Mouse (Mus musculus): ENCODE measurements at regions not wholly inside any gene's neighbourhood (a gene's known extent, or its start where the extent isn't known, plus 50 kb on each side); places are given as distances from the start of the nearest gene placed in this dataset.
"Not testable (repeated sequence)": the region's sequence is repeated elsewhere in the genome, so short reads cannot be mapped to it uniquely, and the experiment has no call there.

GRCm38 (mm10) chr11:22573166-22573565 lies 61.3 kb downstream of the Tmem17 start:
- in situ Hi-C loops (cut with MboI, MseI) = no loop called here

- in situ Hi-C loops (cut with MboI, MseI) = no loop called here
Measured at GRCm38 (mm10) chr11:22573802-22574201, 61.9 kb downstream of the Tmem17 start.

DNA sequence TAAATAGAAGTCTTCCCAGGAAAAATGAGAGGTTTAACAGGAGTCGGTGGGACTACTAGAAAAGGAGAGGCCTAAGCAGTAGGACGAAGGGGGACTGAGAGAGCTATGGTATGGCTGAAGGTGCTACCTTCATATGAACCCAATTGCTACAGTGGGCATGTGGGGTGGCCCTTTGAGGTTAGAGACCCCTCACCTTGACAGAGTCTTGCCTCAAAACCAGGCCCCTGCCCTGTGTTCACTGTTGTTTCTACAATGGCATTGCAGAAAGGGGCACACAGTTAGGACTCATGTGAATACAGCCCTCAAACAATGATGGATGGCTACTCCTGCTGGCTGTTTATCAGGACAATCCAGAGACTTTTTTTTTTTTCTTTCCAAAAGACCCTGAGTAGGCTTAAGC lies 62.6 kb downstream of the Tmem17 start:
- in situ Hi-C loops (cut with MboI, MseI) = no loop called here

DNA sequence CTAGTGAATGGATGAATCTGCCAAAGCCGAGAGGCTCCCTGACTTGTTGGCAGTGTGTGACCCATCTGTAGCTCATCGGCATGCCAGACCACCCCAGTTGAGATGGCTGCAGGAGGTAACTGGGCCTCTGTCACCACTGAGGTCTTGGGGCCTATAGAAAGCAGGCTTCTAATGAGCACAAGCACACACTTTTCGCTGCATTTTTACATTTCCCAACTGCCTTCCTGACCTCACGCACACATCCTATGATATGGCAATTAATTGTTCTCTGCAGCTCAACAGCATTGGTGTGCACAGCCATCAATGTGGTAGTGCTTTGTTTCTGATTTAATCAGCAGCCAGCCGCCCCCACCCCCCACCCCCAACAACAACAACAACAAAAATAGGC lies 72.2 kb downstream of the Tmem17 start:
- in situ Hi-C loops (cut with MboI, MseI) = no loop called here

- in situ Hi-C loops (cut with MboI, MseI) = no loop called here
Measured at GRCm38 (mm10) chr11:22584488-22585158, 72.7 kb downstream of the Tmem17 start.

- in situ Hi-C loops (cut with MboI, MseI) = no loop called here
Measured at GRCm38 (mm10) chr11:22587691-22588241, 75.9 kb downstream of the Tmem17 start.

DNA sequence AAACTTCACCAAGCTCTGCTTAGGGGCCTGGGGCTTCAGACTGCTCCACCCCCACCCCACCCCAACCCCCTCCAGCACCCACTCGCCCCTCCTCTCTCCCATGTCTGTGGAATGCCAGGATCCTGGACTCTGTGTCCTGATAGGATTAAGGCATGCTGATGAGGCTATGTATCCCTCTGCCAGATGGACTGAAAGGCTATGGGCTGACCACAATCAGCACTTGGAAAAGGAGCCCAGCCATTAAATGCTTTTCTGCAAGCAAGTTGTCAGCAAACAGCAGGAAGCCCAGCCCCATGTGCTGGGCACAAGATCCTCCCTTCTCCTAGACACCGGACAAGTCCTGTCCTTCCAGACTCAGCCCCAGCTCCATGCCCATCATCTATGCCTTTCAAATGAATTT lies 76.7 kb downstream of the Tmem17 start:
- in situ Hi-C loops (cut with MboI, MseI) = no loop called here

- in situ Hi-C loops (cut with MboI, MseI) = no loop called here
Measured at GRCm38 (mm10) chr11:22589901-22590300, 78.0 kb downstream of the Tmem17 start.

- in situ Hi-C loops (cut with MboI, MseI) = not testable (repeated sequence)
Measured at GRCm38 (mm10) chr11:22591050-22591449, 79.2 kb downstream of the Tmem17 start.

DNA sequence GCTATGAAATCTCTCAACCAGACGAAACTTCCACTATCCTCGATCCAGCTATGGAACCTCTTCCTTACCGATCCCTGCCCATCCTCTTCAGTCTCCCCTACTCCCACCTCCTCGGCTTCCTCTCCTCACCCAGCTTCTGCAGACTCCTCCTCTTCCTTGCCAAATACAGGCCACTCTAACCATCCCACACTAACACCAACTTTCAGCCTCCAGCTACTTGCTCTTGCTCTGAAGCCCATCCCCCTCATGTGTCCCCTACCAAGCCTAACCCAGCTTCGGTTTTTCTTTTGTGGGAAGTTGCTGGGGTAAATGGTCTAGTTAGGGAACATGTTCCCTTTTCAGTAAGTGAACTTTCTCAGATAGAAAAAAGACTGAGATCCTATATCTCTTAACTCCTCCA lies 80.8 kb downstream of the Tmem17 start:
- in situ Hi-C loops (cut with MboI, MseI) = no loop called here

DNA sequence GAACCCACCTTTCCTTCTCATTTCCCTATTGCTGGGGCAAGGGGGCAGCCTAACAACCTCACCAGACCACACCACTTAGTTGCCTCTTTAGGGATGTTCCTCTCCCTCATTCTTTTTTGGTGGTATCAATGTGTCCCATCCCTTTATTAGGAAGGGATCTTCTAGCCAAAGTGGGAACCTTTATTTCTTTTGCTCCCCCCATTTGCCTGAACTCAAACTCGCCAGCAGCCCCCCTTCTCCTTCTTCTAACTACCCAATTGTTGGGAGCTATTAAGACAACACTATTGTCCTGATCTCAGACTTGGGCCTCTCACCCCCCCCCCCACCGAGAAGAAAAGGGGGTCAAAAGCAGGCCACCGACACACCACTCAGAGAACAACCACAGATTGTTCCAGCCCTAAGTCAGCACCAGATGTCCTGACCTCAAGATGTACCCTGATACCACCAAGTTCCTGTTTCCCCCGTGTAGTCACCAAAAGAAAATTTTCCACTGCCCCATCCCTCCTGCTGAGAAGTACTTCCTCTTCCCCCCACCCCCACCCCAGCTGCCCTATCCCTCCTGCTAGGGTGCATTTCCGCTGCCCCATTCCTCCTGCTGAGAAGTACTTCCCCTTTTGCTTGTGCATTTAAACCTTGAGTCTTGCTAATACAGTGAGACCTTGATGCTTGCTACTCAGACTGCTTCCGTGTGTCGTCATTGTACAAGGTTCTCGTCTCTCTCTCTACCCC lies 84.4 kb downstream of the Tmem17 start:
- in situ Hi-C loops (cut with MboI, MseI) = no loop called here

- in situ Hi-C loops (cut with MboI, MseI) = no loop called here
Measured at GRCm38 (mm10) chr11:22596805-22597149, 84.9 kb downstream of the Tmem17 start.

- in situ Hi-C loops (cut with MboI, MseI) = no loop called here
Measured at GRCm38 (mm10) chr11:22600370-22600769, 88.5 kb downstream of the Tmem17 start.

DNA sequence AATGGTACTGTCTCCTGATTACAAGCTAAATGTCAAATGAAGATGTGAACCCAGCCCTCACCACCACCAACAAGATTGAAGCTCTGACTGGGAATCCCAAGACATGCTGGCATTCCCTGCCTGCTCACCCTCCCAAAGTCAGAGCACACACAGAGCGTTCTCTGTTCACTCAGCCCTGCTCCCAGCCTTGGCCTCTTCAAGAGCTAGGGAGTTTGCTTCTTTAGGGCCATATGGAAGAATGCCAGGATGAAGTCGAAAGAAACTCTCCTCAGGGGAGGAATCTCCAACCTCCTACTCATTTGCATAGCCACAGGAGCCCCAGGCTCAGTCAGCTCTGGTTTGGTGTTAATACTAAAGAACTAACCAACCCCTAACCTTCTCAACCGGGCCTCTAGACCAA lies 90.1 kb downstream of the Tmem17 start:
- in situ Hi-C loops (cut with MboI, MseI) = no loop called here

DNA sequence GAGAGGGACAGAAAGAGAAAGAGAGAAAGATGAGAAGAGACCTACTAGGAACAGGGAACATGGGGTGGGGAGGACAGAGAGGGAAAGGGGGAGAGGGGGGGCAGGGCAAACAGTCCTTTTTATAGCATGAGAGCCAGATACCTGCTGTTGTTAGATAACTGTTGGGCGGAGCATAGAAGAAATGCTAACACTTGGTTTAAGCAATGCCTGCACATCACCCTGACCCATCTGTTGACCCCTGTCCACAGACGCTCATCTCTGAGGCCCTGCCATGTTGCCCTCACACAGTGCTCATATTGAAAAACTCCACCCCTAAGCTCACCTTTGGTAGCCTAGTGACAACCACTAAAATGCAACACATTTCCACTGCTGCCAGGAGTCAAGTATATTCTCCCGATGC lies 90.7 kb downstream of the Tmem17 start:
- in situ Hi-C loops (cut with MboI, MseI) = no loop called here

- in situ Hi-C loops (cut with MboI, MseI) = no loop called here
Measured at GRCm38 (mm10) chr11:22603397-22603796, 91.5 kb downstream of the Tmem17 start.

DNA sequence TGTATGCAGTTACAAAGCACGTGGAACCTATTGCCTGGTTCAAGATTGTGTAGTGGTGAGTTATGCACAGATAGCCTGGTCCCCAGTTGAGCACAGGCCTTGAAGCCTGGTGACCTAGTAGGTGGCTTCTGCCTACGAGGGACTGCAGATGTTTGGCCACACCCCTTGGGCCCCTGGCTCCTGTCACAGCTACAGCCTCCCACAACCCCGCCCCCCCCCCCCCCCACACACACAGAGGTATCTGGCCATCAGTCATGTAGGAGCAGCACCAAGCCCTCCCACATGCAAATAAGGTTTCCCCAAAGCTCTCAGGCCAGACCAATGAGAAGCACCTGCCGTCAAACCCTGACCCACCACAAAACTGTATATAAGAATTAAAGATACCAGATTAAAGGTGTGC lies 94.5 kb downstream of the Tmem17 start:
- in situ Hi-C loops (cut with MboI, MseI) = no loop called here

DNA sequence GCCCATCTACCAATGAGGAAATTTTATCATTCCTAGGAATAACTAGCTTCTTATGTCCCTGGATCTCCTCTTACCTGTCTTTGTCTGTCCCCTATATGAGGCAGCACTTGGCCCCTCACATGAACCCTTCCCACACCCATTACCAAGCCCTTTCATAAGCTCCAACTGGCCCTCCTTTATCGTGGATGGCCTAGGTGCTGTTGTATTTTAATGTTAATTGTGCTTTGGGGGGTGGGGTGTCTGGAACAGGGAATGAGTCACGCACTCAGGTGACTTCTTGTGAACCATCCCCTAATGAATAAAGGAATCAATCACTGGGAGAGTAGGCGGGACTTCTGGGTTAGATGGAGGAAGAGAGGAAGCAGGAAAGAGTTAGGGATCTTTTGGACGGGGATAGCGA lies 95.8 kb downstream of the Tmem17 start:
- in situ Hi-C loops (cut with MboI, MseI) = no loop called here

DNA sequence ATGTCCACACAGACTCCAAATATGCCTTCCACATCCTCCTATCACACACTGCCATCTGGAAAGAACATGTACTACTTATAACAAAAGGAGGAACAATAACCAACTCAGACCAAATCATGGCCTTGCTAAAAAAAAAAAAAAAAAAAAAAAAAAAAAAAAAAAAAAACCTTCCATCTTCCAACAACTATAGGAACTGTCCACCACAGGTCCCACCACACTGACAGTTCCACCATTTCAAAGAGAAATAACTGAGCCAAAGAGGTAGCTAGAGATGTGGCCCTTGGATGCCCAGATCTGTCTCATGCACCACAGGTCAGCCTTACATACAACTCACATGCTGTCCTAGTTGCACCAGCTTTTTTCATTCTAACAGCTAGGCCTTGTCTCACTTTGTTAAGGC lies 97.1 kb downstream of the Tmem17 start:
- in situ Hi-C loops (cut with MboI, MseI) = no loop called here

- in situ Hi-C loops (cut with MboI, MseI) = loop anchor here (5.0 kb wide), 1 partner anchor 398 kb away; no protein-coding TSS in a partner anchor
Measured at GRCm38 (mm10) chr11:22610433-22611101, 98.7 kb downstream of the Tmem17 start.

DNA sequence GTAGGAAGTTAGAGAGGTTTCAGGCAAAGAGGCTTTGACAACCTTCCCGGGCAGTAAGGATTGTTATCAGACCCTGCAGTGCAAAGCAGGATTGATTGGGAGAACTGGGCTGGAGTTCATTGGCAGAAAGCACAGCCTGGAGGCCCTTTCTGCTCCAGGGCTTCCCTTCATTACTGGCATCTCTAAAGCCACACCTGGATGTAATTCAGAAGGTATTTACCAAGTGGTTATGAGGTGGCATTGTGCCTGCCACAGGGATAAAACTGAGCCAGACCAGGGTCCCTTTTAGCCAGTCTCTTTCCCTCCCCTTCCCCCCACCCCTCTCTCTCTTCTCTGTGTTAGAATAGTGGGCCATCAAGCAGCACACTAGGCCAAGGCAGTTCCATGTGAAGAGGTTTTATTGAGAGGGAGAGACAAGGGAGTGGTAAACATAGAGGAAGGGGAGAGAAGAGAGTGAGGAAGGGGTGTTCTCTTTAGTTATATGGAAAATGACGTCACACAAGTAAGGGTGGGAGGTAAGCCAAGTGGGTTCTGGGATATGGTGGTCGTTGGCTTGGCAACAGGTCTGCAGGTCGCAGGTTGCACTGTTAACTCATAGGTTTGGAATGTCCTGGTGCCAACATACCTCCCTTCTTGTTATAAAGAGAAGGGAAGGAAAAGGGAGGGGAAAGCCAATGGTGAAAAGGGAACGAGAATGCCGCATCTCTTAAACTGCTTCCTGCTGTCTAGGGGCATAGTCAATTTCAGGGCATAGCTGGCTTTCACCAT lies 99.4 kb downstream of the Tmem17 start:
- in situ Hi-C loops (cut with MboI, MseI) = loop anchor here (5.0 kb wide), 1 partner anchor 399 kb away; no protein-coding TSS in a partner anchor

GRCm38 (mm10) chr11:22613500-22613899 lies 101.6 kb downstream of the Tmem17 start:
- in situ Hi-C loops (cut with MboI, MseI) = loop anchor here (5.0 kb wide), 1 partner anchor 401 kb away; no protein-coding TSS in a partner anchor
